Mouse (Mus musculus): ENCODE results near the gene Sema4d.

The Sema4d gene

DNA sequence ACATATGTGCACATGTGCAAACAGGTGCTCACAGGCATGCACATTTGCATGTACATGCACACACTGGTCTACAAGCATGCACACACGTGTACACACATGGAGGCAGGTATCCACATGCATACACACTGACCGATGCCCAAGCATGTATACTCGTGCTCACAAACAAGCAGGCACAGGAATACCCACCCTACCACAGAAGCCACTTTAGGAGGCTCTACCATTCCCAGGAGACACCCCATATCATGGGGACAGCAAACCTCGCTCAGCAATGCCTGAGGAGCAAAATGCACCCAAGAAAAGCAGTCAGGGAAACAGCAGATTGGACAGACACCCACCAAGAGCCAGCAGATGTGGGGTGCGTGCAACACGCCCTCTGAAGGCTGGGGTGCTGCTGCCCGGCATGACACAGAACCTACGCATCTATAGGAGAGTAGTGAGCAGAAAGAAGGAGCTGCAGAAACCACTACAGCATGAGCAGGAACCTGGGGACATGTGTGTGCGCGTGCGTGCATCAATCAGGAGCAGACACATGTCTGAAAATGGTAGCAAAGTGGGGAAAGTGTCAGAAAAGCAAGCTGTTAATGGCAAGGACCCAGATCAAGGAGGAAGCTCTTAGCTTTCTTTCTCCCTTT is 15.1 kb downstream of the Sema4d start:
- DNase-seq (ENCODE audit: low spot score in 2 of 2) = peak in 1 of 2 experiments; percentile 61

DNA sequence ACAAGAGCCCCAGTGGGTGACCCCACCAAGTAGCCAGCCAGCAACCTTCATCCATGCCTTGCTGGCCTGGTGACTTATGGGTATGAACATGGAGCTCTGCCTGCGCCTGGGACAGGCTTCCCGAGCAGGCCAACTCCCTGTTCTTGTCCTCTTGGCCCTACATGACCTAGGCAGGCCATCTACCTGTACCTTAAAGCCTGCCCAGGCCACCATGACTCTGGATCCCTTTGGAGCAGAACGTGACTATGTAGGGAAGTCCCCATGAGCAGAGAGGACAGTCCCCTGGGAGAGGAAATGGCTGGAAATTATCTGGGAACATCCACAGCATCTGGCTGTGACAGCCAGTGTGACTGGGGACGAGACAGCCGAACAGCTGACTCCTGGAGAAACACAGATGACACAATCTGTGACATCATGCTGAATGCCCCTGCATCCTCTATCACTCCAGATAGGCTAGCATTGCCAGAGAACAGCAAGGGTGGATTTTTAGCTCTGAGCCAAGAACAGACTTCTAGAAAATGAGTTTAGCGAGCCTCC is 15.7 kb downstream of the Sema4d start:
- peak in 1 of 2 experiments; percentile 66 for DNase-seq (ENCODE audit: low spot score in 2 of 2)

DNA sequence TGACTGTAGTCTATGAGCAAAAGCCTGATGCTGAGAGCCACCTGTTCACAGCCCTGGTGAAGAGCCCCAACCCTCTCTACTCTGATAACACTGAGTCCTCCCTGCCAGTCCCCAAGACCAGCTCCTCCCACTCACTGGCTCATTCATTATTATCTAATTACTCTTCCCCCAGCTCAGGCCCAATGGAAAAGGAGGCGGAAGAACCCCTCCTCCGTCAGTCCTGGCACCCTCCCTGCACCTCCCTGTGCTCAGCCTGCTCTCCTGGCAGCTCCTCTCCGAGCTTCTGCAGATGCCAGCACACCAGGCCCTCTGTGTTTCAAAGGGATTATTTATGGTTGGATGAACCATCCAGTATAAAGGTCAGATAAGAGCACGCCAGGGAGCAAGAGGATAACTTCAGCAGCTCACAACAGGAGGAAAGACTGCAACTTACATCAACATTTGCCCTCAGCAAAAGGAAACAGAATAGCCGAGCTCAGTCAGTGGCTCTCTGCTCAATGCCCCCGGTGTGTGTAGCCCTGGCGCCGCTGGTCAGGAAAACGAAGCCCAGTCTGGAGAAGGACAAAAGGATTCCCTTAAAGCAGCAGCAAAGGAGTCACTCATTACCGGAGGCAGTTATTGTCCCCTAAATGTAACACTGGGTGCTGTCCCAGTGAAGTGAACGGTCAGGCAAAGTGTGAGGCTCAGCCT is 16.4 kb downstream of the Sema4d start:
- DNase-seq (ENCODE audit: low spot score in 2 of 2) = peak; percentile 86 to 88

DNA sequence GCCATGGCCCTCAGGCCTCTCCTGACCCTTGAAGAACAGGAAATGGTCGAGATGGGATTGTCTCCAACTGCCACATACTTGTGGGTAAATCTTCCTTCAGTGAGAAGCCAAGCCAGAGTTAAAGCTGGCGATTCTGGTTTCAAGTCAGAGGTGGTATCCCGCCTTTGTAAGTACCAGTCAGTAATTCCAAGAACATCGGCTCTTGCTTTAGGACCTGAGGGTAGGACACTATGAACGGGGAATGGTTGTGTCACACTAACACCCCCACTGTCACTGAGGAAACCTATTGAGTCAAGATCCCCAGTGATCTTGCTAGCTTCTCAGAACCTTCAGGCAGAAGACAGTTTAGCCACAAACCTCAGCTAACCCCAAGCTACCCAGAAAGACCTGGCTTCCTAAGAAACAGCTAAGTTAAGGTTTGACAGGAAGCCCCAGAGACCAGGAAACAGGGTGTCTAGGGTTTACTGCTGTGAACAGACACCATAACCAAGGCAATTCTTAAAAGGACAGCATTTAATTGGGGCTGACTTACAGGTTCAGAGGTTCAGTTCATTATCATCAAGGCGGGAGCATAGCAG is 17.3 kb downstream of the Sema4d start:
- no peak for DNase-seq (ENCODE audit: low spot score in 2 of 2)

DNA sequence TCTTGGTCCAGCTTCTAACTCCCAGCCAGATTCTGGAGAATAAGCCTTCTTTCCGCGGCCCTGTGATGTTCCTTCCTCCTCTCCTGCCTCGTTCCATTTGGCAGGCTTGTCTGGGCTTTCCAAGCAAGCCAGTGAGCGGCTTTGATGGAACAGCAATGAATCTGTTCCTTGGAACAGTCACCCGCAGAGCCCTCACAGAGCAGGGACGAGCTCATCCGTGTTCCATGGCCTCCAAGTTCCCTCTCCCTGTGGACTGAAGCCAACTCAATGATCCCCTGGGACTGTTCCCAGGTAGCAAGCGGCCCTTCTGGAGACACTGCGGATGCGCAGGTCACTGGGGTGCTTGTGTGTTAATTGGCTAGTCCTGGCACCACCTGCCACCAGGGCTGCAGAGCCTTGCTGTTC is 21.7 kb downstream of the Sema4d start:
- peak; percentile 82 to 86 for DNase-seq (ENCODE audit: low spot score in 2 of 2)

DNA sequence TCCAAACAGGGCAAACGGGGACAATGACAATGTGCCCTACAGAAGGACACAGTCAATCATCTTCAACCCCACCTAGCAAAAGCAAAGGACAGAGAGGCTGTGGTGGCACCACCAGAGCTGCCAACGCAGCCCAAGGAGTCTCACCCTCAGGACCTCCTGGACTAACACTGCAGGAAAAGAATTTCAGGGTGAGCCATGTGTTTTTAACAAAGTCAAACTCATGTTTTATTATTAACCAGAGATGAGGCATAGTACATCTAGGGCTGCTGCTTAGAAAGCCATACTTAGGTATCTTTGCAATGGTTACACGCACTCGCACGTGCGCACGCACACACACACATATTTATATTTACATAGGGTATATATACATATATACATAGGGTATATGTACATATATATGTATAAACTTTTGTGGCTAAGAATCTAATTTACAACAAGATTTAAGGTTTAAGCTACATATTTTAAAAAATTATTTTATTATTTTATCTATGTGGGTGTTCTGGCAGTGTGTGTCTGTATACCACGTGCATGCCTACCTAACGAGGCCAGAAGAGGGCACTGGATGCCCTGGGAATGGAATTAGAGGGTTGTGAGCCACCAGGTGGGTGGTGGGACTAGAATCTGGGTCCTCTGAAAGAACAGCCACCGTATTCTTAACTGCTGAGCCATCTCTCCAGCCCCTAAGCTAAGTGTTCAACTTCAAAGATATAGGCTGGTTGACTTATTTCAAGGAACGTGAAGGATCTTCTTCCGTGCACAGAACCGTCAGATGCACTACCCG is 22.7 kb downstream of the Sema4d start:
- DNase-seq (ENCODE audit: low spot score in 2 of 2) = no peak

DNA sequence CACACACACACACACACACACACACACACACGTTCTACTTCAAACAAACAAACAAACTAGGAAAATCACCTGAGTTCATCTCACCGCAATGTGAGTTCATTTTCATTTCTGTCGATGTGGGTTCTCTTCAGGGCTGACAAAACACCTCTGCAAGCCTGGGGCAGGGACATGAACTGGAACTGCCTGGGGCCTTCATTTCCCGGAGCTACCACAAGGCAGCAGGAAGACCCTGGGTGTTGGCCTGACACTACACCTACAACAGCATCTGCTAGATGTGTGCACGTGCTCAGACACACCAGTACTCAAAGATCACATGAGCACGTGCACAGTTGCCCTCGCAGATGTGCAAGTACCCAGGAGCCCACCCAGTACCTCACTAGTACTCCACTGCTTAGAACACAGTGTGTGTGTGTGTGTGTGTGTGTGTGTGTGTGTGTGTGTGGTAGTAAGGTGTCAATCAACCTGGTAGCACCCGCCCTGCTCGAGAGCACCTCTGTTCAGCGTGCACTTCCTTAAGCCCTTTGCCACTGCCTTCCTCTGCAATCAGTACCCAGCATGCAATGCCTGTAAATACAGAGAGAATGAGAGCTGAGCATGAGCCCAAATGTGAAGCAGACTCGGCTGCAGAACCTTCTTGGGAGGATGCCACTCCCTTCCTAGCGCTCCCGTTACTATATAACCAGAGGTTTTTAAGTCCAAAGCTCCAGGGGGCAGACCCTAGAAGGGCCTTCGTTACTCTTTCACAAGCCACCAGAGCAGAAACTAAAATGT is 25.4 kb downstream of the Sema4d start:
- DNase-seq (ENCODE audit: low spot score in 2 of 2) = no peak

DNA sequence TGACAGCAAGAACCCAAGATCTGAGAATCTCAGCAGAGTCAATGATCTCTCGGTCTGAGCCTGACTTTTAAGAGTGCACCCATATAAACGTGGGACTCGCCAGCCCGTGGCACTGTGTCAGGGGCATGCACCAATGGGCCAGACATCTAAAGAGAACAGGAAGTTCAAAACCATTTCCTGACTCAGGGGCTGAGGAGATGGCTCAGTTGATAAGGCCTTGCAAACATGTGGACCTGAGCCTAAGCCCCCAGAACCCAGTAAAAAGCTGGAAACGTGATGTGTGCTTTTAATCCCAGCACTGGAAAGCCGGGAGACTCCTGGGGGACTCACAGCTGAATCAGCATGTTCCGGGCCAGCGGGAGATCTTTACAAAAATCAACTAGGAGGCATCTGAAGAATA is 26.0 kb downstream of the Sema4d start:
- no peak for DNase-seq (ENCODE audit: low spot score in 2 of 2)

DNA sequence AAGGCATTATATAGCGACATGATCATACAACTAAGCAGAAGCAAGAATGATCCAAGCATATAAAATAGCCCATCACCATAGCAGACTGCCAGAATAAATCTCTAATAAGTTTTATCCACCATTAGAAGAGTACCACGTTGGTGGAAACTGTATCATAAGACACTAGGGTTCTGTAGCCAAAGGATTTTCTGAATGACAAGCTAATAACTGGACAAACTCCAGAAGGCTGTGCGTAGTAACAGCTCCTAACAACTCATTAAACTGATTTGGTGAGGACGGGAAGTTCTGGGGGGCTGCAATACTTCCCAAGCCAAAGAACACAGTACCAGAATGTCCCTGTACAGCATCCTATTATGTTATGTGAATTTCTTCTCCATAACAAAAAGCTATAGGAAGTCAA is 26.8 kb downstream of the Sema4d start:
- DNase-seq (ENCODE audit: low spot score in 2 of 2) = no peak

DNA sequence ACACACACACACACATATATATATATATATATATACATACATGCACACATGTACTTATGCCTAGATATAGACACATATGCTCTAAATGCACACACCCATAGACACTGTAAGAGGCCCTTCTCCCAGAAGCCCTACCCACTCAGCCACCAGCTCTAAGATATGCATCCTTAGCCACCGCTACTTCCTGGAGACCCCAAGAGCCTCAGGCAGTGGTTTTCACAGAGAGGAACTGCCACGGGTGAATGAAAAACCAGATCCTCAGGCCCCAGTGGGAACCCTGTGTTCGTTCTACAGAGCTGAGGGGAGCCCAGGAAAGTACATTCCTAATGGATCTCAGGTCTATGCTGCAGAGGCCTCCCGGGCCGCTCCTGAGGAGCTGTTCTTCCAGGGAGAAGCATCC is 28.2 kb downstream of the Sema4d start:
- DNase-seq (ENCODE audit: low spot score in 2 of 2) = no peak

DNA sequence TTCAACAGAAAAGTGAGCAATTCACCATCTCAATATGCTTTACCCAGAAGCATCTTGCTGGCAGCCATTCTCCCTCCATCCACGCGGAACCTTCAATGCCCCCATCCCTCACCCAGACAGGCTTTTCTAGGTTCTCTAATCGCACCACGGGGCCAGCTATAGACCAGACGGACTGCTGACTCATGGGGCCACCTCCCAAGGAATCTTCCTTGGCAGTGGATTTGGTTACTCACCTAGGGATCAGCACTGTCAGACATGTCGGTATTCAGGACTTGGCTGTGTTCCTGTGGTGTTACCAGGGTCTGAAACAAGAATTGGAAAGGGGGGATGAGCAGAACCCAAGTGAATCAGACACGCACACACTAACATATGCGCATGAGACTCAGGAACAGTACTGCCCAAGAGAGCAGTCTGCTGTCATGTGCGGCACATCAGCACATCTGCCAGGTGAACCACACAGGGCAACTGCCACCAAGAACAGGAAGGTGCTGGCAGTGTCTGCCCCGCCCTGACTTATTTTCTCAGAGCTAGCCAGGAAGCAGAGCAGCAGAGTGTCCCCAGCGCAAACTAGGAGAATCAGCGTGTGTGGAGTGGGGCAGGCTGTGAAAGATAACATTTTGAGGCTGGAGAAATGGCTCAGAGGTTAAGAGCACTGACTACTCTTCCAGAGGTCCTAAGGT is 30.4 kb downstream of the Sema4d start:
- no peak for DNase-seq (ENCODE audit: low spot score in 2 of 2)

DNA sequence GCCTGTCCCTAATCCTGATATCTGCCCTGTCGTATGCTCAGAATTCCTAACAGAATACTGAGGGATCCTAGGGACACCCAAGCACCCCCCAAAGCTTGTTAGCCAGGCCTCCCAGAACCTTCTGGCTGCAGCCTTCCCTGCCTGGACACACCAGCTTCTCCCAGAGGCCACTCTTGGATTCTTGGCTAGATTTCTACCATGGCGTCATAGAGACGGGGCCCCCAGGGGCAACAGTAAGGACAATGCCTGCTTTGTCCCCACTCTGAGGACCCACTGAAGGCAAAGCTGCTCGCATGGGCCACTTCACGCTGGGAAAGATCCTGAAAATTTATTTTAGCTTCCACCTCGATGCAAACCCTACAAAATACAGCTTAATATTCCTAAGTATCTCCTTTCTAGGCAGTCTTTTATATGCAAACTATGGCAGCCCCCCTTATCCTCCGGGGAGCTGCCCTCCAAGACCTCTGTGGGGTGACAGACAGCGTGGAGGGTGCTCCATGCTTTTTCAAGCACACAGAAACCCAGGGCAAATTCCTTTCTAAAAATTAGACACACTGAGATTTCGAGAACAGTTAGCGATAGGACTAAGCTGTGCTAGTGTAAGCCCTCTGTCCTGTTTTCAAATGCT is 32.2 kb downstream of the Sema4d start:
- peak; percentile 66 to 72 for DNase-seq (ENCODE audit: low spot score in 2 of 2)

DNA sequence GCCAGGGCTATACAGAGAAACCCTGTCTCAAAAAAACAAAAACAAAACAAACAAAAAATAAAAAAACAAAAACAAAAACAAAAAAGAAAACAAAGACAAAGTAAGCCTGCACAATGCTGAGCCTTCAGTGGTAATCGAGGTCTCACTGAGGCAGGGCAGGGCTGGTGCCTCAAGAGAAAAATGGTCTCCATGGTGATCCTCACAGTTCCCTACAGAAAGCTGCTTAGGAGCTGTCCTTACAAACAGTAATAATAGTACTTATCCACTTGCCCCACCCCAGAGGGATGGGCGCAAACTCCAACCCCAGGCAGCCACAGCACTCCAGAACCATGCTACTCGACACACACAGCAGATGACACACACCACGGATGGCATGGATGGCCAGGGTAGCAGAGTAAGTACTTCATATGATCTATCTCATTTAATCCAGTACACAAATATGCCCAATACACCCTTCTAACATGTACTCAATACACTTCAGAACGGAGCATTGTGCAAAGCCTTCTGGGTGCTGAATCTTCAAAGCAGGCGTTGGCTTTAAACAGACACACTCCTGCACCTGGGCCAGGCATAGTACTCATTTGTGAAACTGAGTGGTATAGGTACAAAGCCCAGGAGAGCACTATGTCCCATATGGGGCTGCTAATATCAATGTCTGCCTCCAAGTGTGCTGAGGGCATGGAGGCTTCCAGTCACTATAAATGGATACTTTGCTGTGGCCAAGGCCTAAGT is 34.1 kb downstream of the Sema4d start:
- DNase-seq (ENCODE audit: low spot score in 2 of 2) = no peak

DNA sequence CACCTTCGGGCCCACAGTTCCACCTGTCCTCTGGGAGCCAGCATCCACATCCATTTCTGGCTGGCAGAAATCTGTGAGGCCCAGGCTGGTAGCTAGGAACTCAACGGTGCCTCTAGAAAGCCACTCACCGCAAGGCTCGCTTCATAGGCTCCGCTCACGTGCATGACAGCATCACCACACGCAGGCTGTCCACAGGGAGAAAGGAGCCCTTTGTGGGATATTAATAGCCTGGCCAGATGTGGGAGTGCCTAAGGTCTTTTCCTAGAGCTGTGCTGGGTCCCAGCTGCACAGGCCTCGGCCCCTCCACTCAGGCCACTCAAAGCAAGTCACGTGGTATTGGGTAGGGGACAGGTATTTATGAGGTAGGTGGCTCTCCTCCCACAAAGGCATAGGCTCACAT is 35.1 kb downstream of the Sema4d start:
- DNase-seq (ENCODE audit: low spot score in 2 of 2) = no peak

DNA sequence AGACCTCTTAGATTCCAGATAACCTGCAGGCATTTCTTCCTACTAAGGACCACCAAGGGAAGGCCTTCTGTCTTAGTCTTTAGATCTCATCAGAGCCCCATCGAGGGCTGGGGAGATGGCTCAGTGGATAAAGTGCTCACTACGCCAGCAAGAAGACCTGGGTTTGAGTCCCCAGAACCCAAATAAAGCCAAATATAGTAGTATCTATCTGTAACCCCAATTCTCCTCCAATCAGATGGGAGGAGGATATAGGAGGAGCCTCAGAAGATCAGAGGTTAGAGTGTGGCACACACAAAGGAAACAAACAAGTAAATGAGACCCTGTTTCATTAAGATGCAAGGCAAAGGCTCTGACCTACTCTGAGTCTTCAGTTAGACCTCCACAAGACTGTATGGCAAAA is 36.4 kb downstream of the Sema4d start:
- DNase-seq (ENCODE audit: low spot score in 2 of 2) = no peak

DNA sequence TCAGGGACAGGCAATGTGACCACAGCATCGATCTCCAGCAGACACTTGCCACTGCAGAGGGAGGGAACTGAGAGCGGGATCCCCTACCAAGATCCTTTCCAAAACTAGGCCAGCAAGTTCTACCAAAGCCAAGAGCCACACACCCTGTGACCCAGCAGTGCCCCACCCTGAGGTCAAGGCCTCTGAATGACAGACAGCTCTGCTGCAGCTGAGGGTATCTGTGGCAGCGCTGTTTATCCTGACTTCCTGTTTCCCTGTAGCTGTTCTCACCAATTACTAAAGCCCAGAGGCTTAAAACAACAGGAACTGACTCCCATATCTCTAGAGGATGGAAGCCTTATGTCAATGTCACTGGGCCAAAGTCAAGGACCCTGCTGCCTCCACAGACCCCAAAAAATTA is 37.0 kb downstream of the Sema4d start:
- DNase-seq (ENCODE audit: low spot score in 2 of 2) = no peak

DNA sequence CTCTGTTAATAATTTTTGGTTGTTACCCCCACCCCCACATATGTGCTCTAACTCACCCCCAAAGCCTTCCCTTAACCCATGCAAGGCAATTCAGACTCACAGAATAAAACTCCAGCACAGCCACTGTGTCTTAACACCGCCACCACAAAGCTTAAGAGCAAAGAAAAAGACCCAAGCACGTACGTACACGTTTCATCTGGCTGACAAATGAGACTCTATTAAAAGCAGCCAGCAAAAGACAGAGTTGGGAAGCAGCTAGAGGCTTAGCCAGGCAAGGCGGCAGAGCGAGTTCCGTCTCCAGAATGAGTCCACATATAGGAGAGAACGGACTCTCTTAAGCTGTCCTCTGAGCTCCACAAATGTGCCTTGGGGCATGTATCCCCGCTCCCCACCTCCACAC is 37.5 kb downstream of the Sema4d start:
- DNase-seq (ENCODE audit: low spot score in 2 of 2) = no peak

DNA sequence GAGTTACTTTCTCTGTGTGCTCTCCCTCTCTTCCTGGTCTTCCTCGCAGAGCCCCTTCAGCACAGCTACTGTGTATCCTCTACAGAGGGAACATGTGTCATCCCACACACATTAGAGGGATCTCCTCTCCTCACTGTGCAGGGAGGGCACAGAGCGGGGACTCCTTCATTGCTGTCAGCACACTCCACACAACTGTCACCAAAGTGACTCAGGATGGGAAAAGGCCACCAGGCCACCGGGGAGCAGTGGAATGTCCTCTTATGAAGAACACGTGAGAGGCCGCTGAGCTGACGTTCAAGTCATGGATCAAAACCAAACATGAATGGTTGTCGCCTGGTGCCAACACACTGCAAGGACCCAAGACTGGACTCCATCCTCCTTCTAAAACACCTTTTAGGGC is 38.0 kb downstream of the Sema4d start:
- no peak for DNase-seq (ENCODE audit: low spot score in 2 of 2)

DNA sequence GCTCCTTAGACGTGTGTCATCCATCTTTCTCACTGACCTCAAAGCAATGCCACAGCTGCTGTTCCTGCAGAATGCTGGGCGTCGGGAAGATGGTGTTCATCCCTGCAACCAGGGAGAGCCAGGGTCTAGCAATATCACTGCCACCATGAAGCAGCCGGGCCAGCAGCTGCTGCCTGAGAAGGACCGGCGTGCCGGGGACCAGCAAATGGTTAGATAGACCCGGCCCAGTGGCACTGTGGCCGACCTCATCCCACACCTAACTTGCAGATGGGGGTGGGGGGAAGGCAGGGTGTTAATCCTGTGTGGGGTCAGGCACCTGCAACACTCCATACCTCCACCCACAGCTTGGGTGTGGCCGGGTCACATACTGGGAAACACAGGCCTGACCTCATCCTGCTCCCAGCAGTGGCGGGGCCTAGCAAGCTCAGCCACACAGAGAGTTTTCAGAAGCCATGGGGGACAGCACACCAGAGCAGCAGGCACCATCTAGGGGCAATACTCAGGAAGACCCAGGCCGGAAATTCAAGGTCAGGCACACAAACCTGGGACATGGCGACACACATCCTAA is 38.9 kb downstream of the Sema4d start:
- no peak for DNase-seq (ENCODE audit: low spot score in 2 of 2)
